Mouse (Mus musculus): ENCODE data around the gene Gm826. TPM values are rescaled to one million over a fixed set of nuclear protein-coding genes. Genes with fewer than 3 reads are reported as not detected.

Gene Gm826
- polyA plus RNA-seq, 1 experiment from 2014 or later: not detected

GRCm38 (mm10) chr2:160327167-160327566 lies 6.8 kb downstream of the Gm826 start:
- H3K9me3 ChIP-seq (replicated peaks): no peaks in the 10 kb centered on the region
- 0 out of 2 replicates have a peak, but pooled peaks cover 6% of the 10 kb centered on the region for H3K4me1 ChIP-seq
- H3K27me3 ChIP-seq (replicated peaks): no peaks in the 10 kb centered on the region
- 63% methylated on average over 4 of the region's 4 CpGs for WGBS
- no peak overlapping the region for H3K27ac ChIP-seq (replicated peaks)
- H3K36me3 ChIP-seq: no peaks in the 10 kb centered on the region
- H3K4me2 ChIP-seq: no peak overlapping the region
- no peak for ATAC-seq (ENCODE audit: low FRiP score)
- H3K4me3 ChIP-seq (replicated peaks): no peak overlapping the region
- H3K9ac ChIP-seq (replicated peaks): no peak overlapping the region

- no peaks in the 10 kb centered on the region for H3K27me3 ChIP-seq (replicated peaks)
- WGBS: 85% methylated on average over 6 of the region's 6 CpGs
Observed at GRCm38 (mm10) chr2:160325105-160325644, 8.8 kb downstream of the Gm826 start.

GRCm38 (mm10) chr2:160321829-160322228 lies 12.1 kb downstream of the Gm826 start:
- Histone ChIP-seq H3K27ac (replicated peaks) (no peak overlapping the region), H3K4me3 (replicated peaks) (no peak overlapping the region), H3K9ac (replicated peaks) (no peak overlapping the region), H3K9me3 (replicated peaks) (no peaks in the 10 kb centered on the region), H3K4me2 (no peak overlapping the region), H3K27me3 (replicated peaks) (no peaks in the 10 kb centered on the region; the same call in 1 of the 2 replicates), H3K36me3 (no peaks in the 10 kb centered on the region), H3K4me1 (no peaks in the 10 kb centered on the region)
- no peak for ATAC-seq (ENCODE audit: low FRiP score)
- 41% methylated on average over 4 of the region's 4 CpGs for WGBS

More at GRCm38 (mm10) chr2:160325105-160325644, 8.8 kb downstream of the Gm826 start:
- H3K9me3 ChIP-seq (replicated peaks): no peaks in the 10 kb centered on the region
- H3K9ac ChIP-seq (replicated peaks): no peak overlapping the region
- H3K4me1 ChIP-seq: 0 out of 2 replicates have a peak, but pooled peaks cover 6% of the 10 kb centered on the region
- no peak overlapping the region for H3K4me2 ChIP-seq
- no peak for ATAC-seq (ENCODE audit: low FRiP score)
- H3K4me3 ChIP-seq (replicated peaks): no peak overlapping the region
- no peak overlapping the region for H3K27ac ChIP-seq (replicated peaks)
- H3K36me3 ChIP-seq: no peaks in the 10 kb centered on the region

- H3K4me1 ChIP-seq: peaks cover 5% of the 10 kb centered on the region; the same call in 1 of the 2 replicates
- H3K27me3 ChIP-seq (replicated peaks): no peaks in the 10 kb centered on the region; the same call in 1 of the 2 replicates
- ATAC-seq (ENCODE audit: low FRiP score): no peak
- no peak overlapping the region for H3K9ac ChIP-seq (replicated peaks)
- H3K9me3 ChIP-seq (replicated peaks): no peaks in the 10 kb centered on the region
- no peak overlapping the region for H3K27ac ChIP-seq (replicated peaks)
- no peak overlapping the region for H3K4me3 ChIP-seq (replicated peaks)
- H3K4me2 ChIP-seq: no peak overlapping the region
- WGBS: 85% methylated on average over 4 of the region's 4 CpGs
- no peaks in the 10 kb centered on the region for H3K36me3 ChIP-seq
Observed at GRCm38 (mm10) chr2:160318255-160318654, 15.7 kb downstream of the Gm826 start.

GRCm38 (mm10) chr2:160313595-160314007 lies 20.4 kb downstream of the Gm826 start:
- no peak overlapping the region for H3K27ac ChIP-seq (replicated peaks)
- WGBS: 34% methylated on average over 12 of the region's 12 CpGs
- no peaks in the 10 kb centered on the region for H3K9me3 ChIP-seq (replicated peaks)
- no peaks in the 10 kb centered on the region for H3K36me3 ChIP-seq
- no peak overlapping the region for H3K4me2 ChIP-seq
- no peak overlapping the region for H3K4me3 ChIP-seq (replicated peaks)
- ATAC-seq (ENCODE audit: low FRiP score): no peak
- H3K9ac ChIP-seq (replicated peaks): no peak overlapping the region
- H3K27me3 ChIP-seq (replicated peaks): 0 out of 2 replicates have a peak, but pooled peaks cover 4% of the 10 kb centered on the region
- H3K4me1 ChIP-seq: peaks cover 5% of the 10 kb centered on the region; the same call in 1 of the 2 replicates

GRCm38 (mm10) chr2:160305070-160305469 lies 28.9 kb downstream of the Gm826 start:
- 0 out of 2 replicates have a peak, but pooled peaks cover 4% of the 10 kb centered on the region for H3K27me3 ChIP-seq (replicated peaks)
- no peak overlapping the region for H3K4me2 ChIP-seq
- H3K27ac ChIP-seq (replicated peaks): no peak overlapping the region
- no peaks in the 10 kb centered on the region for H3K4me1 ChIP-seq
- ATAC-seq (ENCODE audit: low FRiP score): no peak
- no peaks in the 10 kb centered on the region for H3K9me3 ChIP-seq (replicated peaks)
- H3K36me3 ChIP-seq: no peaks in the 10 kb centered on the region
- 87% methylated on average over 3 of the region's 3 CpGs for WGBS
- H3K4me3 ChIP-seq (replicated peaks): no peak overlapping the region
- no peak overlapping the region for H3K9ac ChIP-seq (replicated peaks)

- no peak overlapping the region for H3K4me2 ChIP-seq
- WGBS: 88% methylated on average over 2 of the region's 2 CpGs
- H3K27ac ChIP-seq (replicated peaks): no peak overlapping the region
- H3K9me3 ChIP-seq (replicated peaks): no peaks in the 10 kb centered on the region
- no peak overlapping the region for H3K4me3 ChIP-seq (replicated peaks)
- H3K36me3 ChIP-seq: no peaks in the 10 kb centered on the region
- no peak overlapping the region for H3K9ac ChIP-seq (replicated peaks)
- no peaks in the 10 kb centered on the region for H3K4me1 ChIP-seq
- no peak for ATAC-seq (ENCODE audit: low FRiP score)
- 0 out of 2 replicates have a peak, but pooled peaks cover 2% of the 10 kb centered on the region for H3K27me3 ChIP-seq (replicated peaks)
Observed at GRCm38 (mm10) chr2:160303992-160304391, 30.0 kb downstream of the Gm826 start.

GRCm38 (mm10) chr2:160302013-160302412 lies 31.9 kb downstream of the Gm826 start:
- no peaks in the 10 kb centered on the region for H3K27me3 ChIP-seq (replicated peaks)
- no peak overlapping the region for H3K27ac ChIP-seq (replicated peaks)
- H3K4me1 ChIP-seq: no peaks in the 10 kb centered on the region
- WGBS: 66% methylated on average over 4 of the region's 4 CpGs
- no peaks in the 10 kb centered on the region for H3K36me3 ChIP-seq
- no peaks in the 10 kb centered on the region for H3K9me3 ChIP-seq (replicated peaks)
- no peak overlapping the region for H3K9ac ChIP-seq (replicated peaks)
- no peak for ATAC-seq (ENCODE audit: low FRiP score)
- H3K4me2 ChIP-seq: no peak overlapping the region
- no peak overlapping the region for H3K4me3 ChIP-seq (replicated peaks)

- no peak overlapping the region for H3K4me3 ChIP-seq (replicated peaks)
- no peaks in the 10 kb centered on the region for H3K27me3 ChIP-seq (replicated peaks)
- H3K4me1 ChIP-seq: no peaks in the 10 kb centered on the region
- H3K27ac ChIP-seq (replicated peaks): no peak overlapping the region
- H3K9ac ChIP-seq (replicated peaks): no peak overlapping the region
- H3K9me3 ChIP-seq (replicated peaks): no peaks in the 10 kb centered on the region
- ATAC-seq (ENCODE audit: low FRiP score): no peak
- H3K4me2 ChIP-seq: no peak overlapping the region
- H3K36me3 ChIP-seq: no peaks in the 10 kb centered on the region
Observed at GRCm38 (mm10) chr2:160298586-160298985, 35.4 kb downstream of the Gm826 start.

GRCm38 (mm10) chr2:160288538-160289151 lies 45.3 kb downstream of the Gm826 start:
- H3K4me2 ChIP-seq: no peak overlapping the region
- WGBS: 78% methylated on average over 10 of the region's 10 CpGs
- no peak overlapping the region for H3K4me3 ChIP-seq (replicated peaks)
- ATAC-seq (ENCODE audit: low FRiP score): no peak
- no peak overlapping the region for H3K9ac ChIP-seq (replicated peaks)
- H3K4me1 ChIP-seq: no peaks in the 10 kb centered on the region
- no peak overlapping the region for H3K27ac ChIP-seq (replicated peaks)
- no peaks in the 10 kb centered on the region for H3K36me3 ChIP-seq
- no peaks in the 10 kb centered on the region for H3K9me3 ChIP-seq (replicated peaks)
- no peaks in the 10 kb centered on the region for H3K27me3 ChIP-seq (replicated peaks)

GRCm38 (mm10) chr2:160275959-160276657 lies 57.9 kb downstream of the Gm826 start:
- Histone ChIP-seq H3K36me3 (no peaks in the 10 kb centered on the region), H3K27ac (replicated peaks) (no peak overlapping the region), H3K9me3 (replicated peaks) (0 out of 2 replicates have a peak, but pooled peaks cover 2% of the 10 kb centered on the region), H3K4me1 (no peaks in the 10 kb centered on the region), H3K27me3 (replicated peaks) (no peaks in the 10 kb centered on the region), H3K9ac (replicated peaks) (no peak overlapping the region), H3K4me2 (no peak overlapping the region), H3K4me3 (replicated peaks) (no peak overlapping the region)
- WGBS: 93% methylated on average over 5 of the region's 5 CpGs
- no peak for ATAC-seq (ENCODE audit: low FRiP score)

Measured in neural tube, embryonic 15.5 days (tissue).